Mouse (Mus musculus): ENCODE measurements around the gene Lck. TPM values are rescaled to one million over a fixed set of nuclear protein-coding genes. Genes with fewer than 3 reads are reported as not detected.

Gene Lck
- polyA plus RNA-seq (2015; fragmentation: Nextera tagmentation; extraction: Ambion mirVana): 3.0 and 3.1 TPM in 2 replicates

GRCm38 (mm10) chr4:129573430-129573829 lies at the start of gene Lck:
Gene Lck (minus strand): TSS chr4:129573641.
- no peaks in the 10 kb centered on the region for H3K9me3 ChIP-seq (ENCODE audit: control insufficient read depth)
- H3K27ac ChIP-seq (ENCODE audit: low read depth, low read length): no peak within 1 kb of the TSS
- no peak for TF ChIP-seq CTCF (IDR thresholded peaks at IDR 0.05; ENCODE audit: low read depth)
- H3K4me2 ChIP-seq (replicated peaks; ENCODE audit: low read depth): no peak within 1 kb of the TSS
- H3K9ac ChIP-seq (ENCODE audit: low read depth, low read length): no peak within 1 kb of the TSS
- no peak for ATAC-seq
- H3K27me3 ChIP-seq (replicated peaks; ENCODE audit: control insufficient read depth, insufficient read depth, low read length): no peaks in the 10 kb centered on the region
- H3K4me3 ChIP-seq (ENCODE audit: low read depth, low read length): no peak within 1 kb of the TSS
- H3K36me3 ChIP-seq (ENCODE audit: control insufficient read depth, insufficient read depth): no peaks in the 10 kb centered on the region
- H3K4me1 ChIP-seq (replicated peaks; ENCODE audit: control insufficient read depth, insufficient read depth, low read length): no peaks in the 10 kb centered on the region
- WGBS: 84% methylated on average over 8 of the region's 8 CpGs

- H3K9ac ChIP-seq (ENCODE audit: low read depth, low read length): peak overlapping the region; percentile 67; the same call in 1 of the 2 replicates
- WGBS: 24% methylated on average over 8 of the region's 8 CpGs
- H3K27ac ChIP-seq (ENCODE audit: low read depth, low read length): peak overlapping the region; percentile 86
- ATAC-seq: no peak
- H3K36me3 ChIP-seq (ENCODE audit: control insufficient read depth, insufficient read depth): peaks cover 15% of the 10 kb centered on the region
- peak overlapping the region; percentile 64 for H3K4me3 ChIP-seq (ENCODE audit: low read depth, low read length)
- peaks cover 18% of the 10 kb centered on the region for H3K4me1 ChIP-seq (replicated peaks; ENCODE audit: control insufficient read depth, insufficient read depth, low read length)
- no peaks in the 10 kb centered on the region for H3K27me3 ChIP-seq (replicated peaks; ENCODE audit: control insufficient read depth, insufficient read depth, low read length)
- H3K4me2 ChIP-seq (replicated peaks; ENCODE audit: low read depth): peak overlapping the region; percentile 86
- TF ChIP-seq CTCF (IDR thresholded peaks at IDR 0.05; ENCODE audit: low read depth): no peak
- H3K9me3 ChIP-seq (ENCODE audit: control insufficient read depth): no peaks in the 10 kb centered on the region
Measured at GRCm38 (mm10) chr4:129622803-129623535, 49.5 kb upstream of the Lck start.

- WGBS: 80% methylated on average over 11 of the region's 11 CpGs
- Histone ChIP-seq H3K9ac (ENCODE audit: low read depth, low read length) (no peak overlapping the region), H3K4me2 (replicated peaks; ENCODE audit: low read depth) (peak overlapping the region; percentile 86), H3K4me3 (ENCODE audit: low read depth, low read length) (no peak overlapping the region), H3K4me1 (replicated peaks; ENCODE audit: control insufficient read depth, insufficient read depth, low read length) (peaks cover 18% of the 10 kb centered on the region), H3K9me3 (ENCODE audit: control insufficient read depth) (no peaks in the 10 kb centered on the region), H3K27me3 (replicated peaks; ENCODE audit: control insufficient read depth, insufficient read depth, low read length) (no peaks in the 10 kb centered on the region), H3K27ac (ENCODE audit: low read depth, low read length) (no peak overlapping the region; the same call in 1 of the 2 replicates), H3K36me3 (ENCODE audit: control insufficient read depth, insufficient read depth) (peaks cover 12% of the 10 kb centered on the region; the same call in 1 of the 2 replicates)
- ATAC-seq: no peak
- TF ChIP-seq CTCF (IDR thresholded peaks at IDR 0.05; ENCODE audit: low read depth): no peak
Measured at GRCm38 (mm10) chr4:129622120-129622802, 48.8 kb upstream of the Lck start.

GRCm38 (mm10) chr4:129621283-129621841 lies 47.9 kb upstream of the Lck start:
- TF ChIP-seq CTCF (IDR thresholded peaks at IDR 0.05; ENCODE audit: low read depth): no peak
- Histone ChIP-seq H3K4me1 (replicated peaks; ENCODE audit: control insufficient read depth, insufficient read depth, low read length) (peaks cover 18% of the 10 kb centered on the region), H3K4me3 (ENCODE audit: low read depth, low read length) (no peak overlapping the region), H3K36me3 (ENCODE audit: control insufficient read depth, insufficient read depth) (peaks cover 12% of the 10 kb centered on the region; the same call in 1 of the 2 replicates), H3K27me3 (replicated peaks; ENCODE audit: control insufficient read depth, insufficient read depth, low read length) (no peaks in the 10 kb centered on the region), H3K9me3 (ENCODE audit: control insufficient read depth) (no peaks in the 10 kb centered on the region), H3K9ac (ENCODE audit: low read depth, low read length) (no peak overlapping the region), H3K27ac (ENCODE audit: low read depth, low read length) (0 out of 2 replicates have a peak overlapping the region, but pooled peaks have one; percentile 7), H3K4me2 (replicated peaks; ENCODE audit: low read depth) (peak overlapping the region; percentile 9; the same call in 1 of the 2 replicates)
- ATAC-seq: no peak
- 77% methylated on average over 8 of the region's 8 CpGs for WGBS

GRCm38 (mm10) chr4:129620419-129621282 lies 47.2 kb upstream of the Lck start:
- Histone ChIP-seq H3K27me3 (replicated peaks; ENCODE audit: control insufficient read depth, insufficient read depth, low read length) (no peaks in the 10 kb centered on the region), H3K27ac (ENCODE audit: low read depth, low read length) (no peak overlapping the region; the same call in 1 of the 2 replicates), H3K4me1 (replicated peaks; ENCODE audit: control insufficient read depth, insufficient read depth, low read length) (peaks cover 18% of the 10 kb centered on the region), H3K4me2 (replicated peaks; ENCODE audit: low read depth) (peak overlapping the region; percentile 21; the same call in 1 of the 2 replicates), H3K4me3 (ENCODE audit: low read depth, low read length) (no peak overlapping the region), H3K9ac (ENCODE audit: low read depth, low read length) (no peak overlapping the region), H3K9me3 (ENCODE audit: control insufficient read depth) (no peaks in the 10 kb centered on the region), H3K36me3 (ENCODE audit: control insufficient read depth, insufficient read depth) (peaks cover 10% of the 10 kb centered on the region; the same call in 1 of the 2 replicates)
- 78% methylated on average over 11 of the region's 11 CpGs for WGBS
- TF ChIP-seq CTCF (IDR thresholded peaks at IDR 0.05; ENCODE audit: low read depth): no peak
- no peak for ATAC-seq

Data from intestine, postnatal 0 days (tissue).